Mouse (Mus musculus) gastrocnemius, adult 2 months (tissue): ENCODE measurements around the gene A1bg. TPM values are rescaled to one million over a fixed set of nuclear protein-coding genes. Genes with fewer than 3 reads are reported as not detected.
A peak's percentile ranks its signal among the peaks of the same experiment; 100 is the strongest.

Source experiments
- DNase-seq: peaks from one replicate; pipeline ENCODE4 v3.0.0; 2022
- H3K27ac ChIP-seq: fragments of 200-600 bp; 2 replicates; pipeline ENCODE4 v1.8.1; 2022; ENCODE audit warnings: mild to moderate bottlenecking
- H3K4me3 ChIP-seq: fragments of 200-600 bp; 2 replicates; pipeline ENCODE4 v1.8.1; 2022; ENCODE audit warnings: mild to moderate bottlenecking, moderate library complexity
- CTCF ChIP-seq: fragments of 200-600 bp; IDR thresholded peaks from 2 replicates; pipeline ENCODE4 v1.8.1; 2022; ENCODE audit warnings: antibody characterized with exemption, mild to moderate bottlenecking, moderate library complexity
- intact Hi-C: fragments of 180-260 bp; cut with DNase I; formaldehyde crosslinking; loops from one replicate; pipeline ENCODE4 v1.15.1; 2025
- long read RNA-seq, 2 experiments: library from polyadenylated mRNA; stranded (forward); transcript quantifications; one replicate each; pipeline ENCODE4 v2.0.0; 2021
- total RNA-seq, 2 experiments: library from RNA; stranded (reverse); gene quantifications; 2 replicates each; pipeline ENCODE4 v1.2.3; 2021

The A1bg gene
- not detected for total RNA-seq
- long read RNA-seq, experiment 1, partial matches to known transcripts: 0 of 1 reads
- long read RNA-seq, experiment 1, other reads (novel, unspliced or antisense): 1 of 1 reads
- long read RNA-seq, experiment 2: 0 reads

DNA sequence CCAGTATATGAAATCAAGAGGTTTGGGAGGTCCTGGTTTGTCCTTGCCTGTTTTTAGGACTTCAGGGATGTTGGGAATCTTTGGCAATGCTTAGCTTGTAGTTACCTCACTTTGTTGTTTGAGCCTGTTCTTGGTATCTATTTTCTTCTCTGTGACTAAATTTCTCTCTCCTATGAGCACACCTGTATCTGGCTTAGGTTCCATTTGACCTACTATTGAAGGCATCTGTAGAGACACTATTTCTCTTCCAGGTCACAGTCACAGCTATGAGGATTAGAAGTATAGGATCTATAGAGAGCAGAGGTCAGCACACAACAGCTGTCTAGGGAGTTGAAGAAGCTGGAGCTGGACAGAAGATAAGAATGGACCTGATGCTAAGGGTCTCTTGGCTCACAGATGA, at the start of gene A1bg:
Gene A1bg, minus strand, starts transcription at position 101 of the 400 bp plus-strand sequence.
- no peak within 1 kb of the TSS for H3K4me3 ChIP-seq
- no peak within 1 kb of the TSS for H3K27ac ChIP-seq
- no peak for DNase-seq
- intact Hi-C loops: no loop called here
- no peak for TF ChIP-seq CTCF

DNA sequence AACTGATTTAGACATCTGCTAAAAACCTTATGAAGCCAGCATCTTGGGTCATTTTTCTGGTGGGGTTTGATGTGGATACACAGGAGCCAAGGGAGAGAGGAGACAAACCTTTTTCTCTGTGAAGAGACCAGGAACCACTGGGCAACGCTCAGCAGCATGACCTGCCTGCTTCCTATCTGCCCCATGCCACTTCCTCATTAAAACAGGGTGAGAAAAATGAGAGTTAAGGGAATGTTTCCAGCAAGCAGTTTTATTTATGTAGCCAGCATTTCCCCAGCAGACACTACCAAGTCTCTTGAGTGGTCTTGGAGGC, 45.7 kb upstream of the A1bg start:
- Histone ChIP-seq H3K4me3 (no peak overlapping the region), H3K27ac (no peak overlapping the region)
- no peak for DNase-seq
- TF ChIP-seq CTCF: no peak
- intact Hi-C loops: no loop called here

DNA sequence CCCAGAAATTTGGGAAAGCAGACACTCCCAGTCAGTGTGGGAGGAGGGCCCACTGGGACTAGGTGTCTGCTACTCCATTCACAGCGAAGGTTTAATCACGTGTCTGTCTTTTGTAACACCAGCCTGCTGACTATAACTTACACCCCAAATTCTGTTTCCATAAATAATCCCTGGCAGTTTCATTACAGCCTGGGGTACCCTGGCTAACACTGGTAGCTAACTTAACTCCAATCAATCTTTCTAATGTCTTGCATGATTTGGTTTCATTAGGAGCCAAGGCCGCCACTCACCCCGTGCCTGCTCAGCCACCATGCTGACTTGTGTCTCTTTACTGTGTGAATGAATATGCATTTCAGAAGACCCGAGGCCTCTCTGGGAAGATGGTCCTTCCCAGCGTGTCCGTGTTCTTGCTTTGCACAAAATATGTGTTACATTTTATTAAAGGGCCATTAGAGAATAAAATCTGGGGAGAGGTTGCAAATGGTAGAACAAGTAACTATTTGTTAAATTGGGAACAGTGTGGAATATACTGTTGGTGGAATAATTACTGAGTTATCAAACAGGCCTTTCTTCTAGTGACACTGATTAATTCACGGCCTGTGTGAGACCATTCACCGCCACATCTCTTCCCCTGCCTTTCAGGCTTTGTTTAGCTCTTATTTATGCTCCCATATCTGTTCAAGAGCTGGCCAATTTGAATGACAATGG, 45.2 kb upstream of the A1bg start:
- peak; percentile 15 for DNase-seq
- H3K4me3 ChIP-seq: no peak overlapping the region
- intact Hi-C loops: no loop called here
- TF ChIP-seq CTCF: no peak
- no peak overlapping the region for H3K27ac ChIP-seq

DNA sequence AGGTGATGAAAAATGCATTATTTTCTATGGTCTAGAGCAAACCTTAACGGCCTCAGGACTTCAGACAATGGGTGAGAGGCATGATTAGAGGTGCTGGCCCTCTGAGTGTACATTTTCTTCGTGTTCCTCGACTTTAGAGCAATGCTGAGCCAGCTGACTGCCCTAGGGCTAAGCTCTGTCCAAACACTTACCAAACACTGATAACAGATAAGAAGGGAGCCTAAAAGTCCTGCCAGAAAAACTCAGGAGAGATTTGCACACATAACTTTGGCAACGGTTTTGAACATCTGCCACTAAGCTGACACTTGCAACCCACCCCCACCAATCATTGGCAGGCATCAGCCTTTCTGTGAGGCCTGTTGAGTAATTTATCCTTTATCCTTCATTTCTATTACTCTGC, 2.9 kb upstream of the A1bg start:
- intact Hi-C loops: no loop called here
- DNase-seq: no peak
- no peak for TF ChIP-seq CTCF

DNA sequence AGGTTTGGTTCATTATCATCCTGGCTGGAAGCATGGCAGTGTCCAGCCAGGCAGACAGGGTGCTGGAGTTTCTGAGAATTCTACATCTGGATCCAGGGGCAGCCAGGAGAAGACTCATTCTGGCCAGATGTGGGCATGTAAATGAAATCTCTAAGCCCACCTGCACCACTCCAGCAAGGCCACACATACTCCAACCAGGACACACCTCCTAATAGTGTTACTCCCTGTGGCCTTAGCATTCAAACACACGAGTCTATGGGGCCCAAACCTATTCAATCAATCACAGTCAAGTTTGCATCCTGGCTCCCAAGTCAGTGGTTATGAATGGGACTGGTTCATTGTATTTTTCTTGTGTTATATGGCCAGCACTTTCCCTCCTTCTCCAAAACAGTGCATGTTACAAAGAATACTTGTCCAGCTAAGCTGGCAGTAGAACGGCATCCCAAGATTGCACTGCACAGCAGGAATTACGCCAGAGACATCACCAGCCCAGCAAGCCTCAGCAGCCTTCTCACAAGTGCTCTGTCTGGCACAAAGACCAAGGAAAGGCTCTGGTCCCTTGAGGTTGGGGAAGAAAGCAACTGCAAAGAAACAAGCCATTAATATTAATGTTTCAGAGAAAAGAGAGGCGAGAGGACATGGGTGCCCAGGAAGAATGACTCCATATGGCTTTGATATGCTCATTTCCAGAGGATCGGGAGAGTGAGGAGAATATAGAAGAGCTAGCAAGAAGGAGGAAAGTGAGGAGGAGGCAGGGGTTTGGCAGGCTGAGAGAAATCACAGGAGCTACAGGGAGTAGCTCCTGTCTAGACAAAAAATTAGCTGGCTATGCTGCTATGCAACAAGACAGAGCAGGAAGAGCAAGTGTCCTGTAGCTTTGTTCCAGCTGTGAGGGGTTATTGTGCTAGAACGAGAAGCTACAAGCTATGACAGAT, 18.8 kb downstream of the A1bg start:
- H3K4me3 ChIP-seq: no peak overlapping the region
- no peak for TF ChIP-seq CTCF
- intact Hi-C loops: no loop called here

More for the DNA sequence above, 2.9 kb upstream of the A1bg start:
- Histone ChIP-seq H3K27ac (no peak overlapping the region), H3K4me3 (no peak overlapping the region)

DNA sequence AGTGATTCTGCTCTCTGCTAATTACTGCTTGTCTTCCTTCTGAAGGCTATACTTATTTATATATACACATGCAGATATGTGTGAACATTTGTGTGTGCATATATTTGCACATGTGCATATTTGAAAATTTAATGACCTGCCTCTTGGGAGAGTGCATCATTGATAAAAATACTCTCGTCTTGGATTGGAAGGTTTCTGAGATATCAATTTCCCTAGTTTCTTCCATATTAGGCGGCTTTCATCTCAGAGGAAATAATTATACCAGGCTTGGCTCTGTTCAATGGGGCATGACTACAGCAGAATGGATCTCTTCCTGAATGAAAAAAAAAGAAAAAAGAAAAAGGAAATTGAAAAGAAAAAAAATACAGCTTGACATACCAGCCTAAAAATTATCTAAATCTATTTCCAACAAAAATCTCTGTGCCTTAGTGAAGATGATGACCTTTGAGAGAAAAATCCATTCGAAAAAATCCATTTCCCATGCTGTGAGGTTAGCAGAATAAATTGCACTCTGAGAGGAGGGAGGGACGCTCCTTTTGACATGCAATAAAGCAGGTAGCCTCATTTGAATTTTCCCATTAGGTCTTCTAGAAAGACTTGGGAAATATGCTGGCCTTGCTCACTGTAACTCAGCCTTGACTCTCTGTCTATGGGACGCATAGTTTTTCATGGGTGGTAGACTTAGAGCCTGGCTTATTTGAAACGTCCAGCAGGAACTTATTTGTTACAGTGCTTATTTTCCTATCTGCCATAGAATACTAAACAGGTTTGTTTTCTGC, 24.4 kb downstream of the A1bg start:
- Histone ChIP-seq H3K27ac (no peak overlapping the region), H3K4me3 (no peak overlapping the region)
- DNase-seq: no peak
- intact Hi-C loops: no loop called here
- TF ChIP-seq CTCF: no peak

More for the DNA sequence above, 18.8 kb downstream of the A1bg start:
- no peak for DNase-seq
- H3K27ac ChIP-seq: no peak overlapping the region

DNA sequence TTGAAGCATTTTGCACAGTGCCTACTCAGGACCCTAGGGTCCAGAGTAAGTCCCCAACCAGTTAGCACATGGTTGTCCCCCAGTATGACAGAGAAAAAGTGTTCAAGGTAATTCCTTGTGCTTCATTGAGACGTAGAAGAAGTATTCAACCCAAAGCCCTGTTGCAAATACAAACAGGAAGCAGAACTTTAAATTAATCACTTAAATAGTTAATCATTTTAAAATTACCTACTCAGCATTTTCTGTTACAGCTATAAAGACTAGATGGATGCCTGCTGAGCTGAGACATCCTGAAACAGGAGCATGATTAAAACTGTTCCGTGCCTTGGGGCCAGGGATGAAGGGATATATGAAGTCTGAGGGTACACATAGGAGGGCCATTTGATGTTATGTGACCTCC, 26.8 kb downstream of the A1bg start:
- no peak for DNase-seq
- intact Hi-C loops: no loop called here
- H3K27ac ChIP-seq: no peak overlapping the region
- TF ChIP-seq CTCF: no peak
- no peak overlapping the region for H3K4me3 ChIP-seq

DNA sequence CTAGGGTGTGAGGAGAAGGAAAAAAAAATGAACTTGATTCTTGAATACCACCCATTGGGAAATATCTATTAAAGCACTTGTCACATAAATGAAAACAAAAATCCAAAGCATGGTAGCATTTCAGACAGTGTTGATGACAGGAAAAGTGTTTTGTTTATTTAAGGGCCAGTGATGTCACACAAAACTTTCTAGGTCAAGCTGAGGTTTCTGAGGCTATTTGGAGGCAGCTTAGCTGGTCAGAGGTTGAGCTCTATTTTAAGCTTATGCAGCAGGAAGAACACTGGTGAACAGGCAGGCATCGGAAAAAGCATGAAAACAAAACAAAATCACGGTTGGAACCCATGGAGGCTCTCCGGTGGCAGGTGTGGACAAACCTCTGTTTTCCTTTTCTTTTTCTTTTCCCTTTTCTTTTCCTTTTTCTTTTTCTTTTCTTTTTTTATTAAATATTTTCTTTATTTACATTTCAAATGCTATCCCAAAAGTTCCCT, 29.8 kb downstream of the A1bg start:
- peak overlapping the region; percentile 84 for H3K27ac ChIP-seq
- no peak for TF ChIP-seq CTCF
- peak overlapping the region; percentile 66 for H3K4me3 ChIP-seq
- no peak for DNase-seq
- intact Hi-C loops: loop anchor here (5.0 kb wide), 1 partner anchor 71 kb away; no protein-coding TSS in a partner anchor

DNA sequence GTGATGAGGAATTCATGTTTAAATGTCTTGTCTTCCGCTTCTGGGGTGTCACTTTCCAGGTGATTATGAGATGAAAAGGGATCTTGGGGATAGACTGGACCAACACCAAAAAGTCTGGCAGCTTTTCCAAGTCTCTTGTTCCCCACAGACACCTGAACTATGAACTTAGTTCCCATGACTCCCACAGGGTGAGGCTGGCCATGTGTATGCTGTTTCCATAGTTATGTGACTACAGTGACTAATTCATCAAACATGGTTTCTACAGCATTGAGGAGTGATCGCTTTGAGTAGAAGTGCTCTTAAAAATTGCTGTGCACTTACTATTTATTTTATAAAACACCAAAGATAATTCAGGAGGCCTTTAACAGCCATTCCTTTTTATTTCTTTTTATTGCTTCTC, 34.1 kb downstream of the A1bg start:
- intact Hi-C loops: no loop called here
- no peak overlapping the region for H3K4me3 ChIP-seq
- TF ChIP-seq CTCF: no peak
- no peak for DNase-seq
- no peak overlapping the region for H3K27ac ChIP-seq

DNA sequence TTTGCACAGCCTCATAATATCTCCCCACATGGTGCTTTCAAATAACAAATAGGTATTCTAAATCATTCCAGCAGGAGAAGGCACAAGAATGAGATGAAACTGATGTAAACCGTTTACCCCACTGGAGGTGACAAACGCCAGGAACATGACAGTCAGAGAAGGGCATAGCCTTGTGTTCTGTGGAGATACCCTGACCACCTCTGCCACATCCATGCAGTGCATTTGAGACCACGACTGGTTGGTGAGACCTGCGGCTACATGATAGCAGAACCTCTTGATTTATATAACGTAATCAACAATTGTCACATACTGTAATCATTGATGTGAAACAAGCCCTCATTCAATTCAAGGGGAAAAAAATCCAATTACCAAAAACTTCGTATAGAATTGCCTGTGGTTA, 47.1 kb downstream of the A1bg start:
- TF ChIP-seq CTCF: no peak
- Histone ChIP-seq H3K27ac (no peak overlapping the region), H3K4me3 (no peak overlapping the region)
- intact Hi-C loops: no loop called here
- no peak for DNase-seq

DNA sequence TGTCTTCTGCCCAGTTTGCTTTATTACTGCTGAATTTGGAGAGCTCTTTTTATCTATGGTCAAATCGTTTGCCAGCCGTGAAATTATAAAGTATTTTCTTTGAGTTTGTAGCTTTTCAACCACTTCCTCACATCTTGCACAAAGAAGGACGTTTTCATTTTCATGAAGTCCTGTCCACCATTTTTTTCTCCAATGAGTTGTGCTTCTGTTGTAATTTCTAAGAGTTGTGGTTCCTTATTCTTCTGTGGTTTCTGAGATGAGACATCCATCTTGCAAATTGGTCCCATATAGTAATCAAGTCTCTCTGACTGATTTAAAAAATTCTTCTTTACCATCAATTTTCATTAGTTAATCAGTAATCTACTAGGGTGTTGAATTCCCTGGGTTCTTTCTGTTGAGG, 60.4 kb downstream of the A1bg start:
- intact Hi-C loops: no loop called here
- Histone ChIP-seq H3K4me3 (no peak overlapping the region), H3K27ac (no peak overlapping the region)
- DNase-seq: no peak
- no peak for TF ChIP-seq CTCF

DNA sequence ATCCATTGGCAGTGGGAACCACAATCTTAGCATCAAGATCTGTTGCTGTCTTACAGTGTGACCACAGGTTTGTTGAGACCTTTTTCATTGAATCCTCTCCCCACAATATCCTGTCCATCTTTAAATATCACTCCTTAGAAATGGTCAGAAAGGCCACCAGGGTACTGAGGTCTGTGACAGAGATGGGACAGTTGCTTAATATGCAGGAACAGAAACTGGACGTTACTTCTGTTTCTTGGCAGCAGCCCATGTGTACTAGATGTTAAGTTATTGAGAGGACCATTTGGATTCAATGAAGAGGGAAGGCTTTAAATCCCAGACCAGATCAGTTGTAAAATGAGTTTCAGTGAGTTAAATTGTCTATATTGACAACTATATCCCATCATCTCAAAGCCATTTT, 67.7 kb downstream of the A1bg start:
- TF ChIP-seq CTCF: no peak
- intact Hi-C loops: no loop called here
- no peak overlapping the region for H3K27ac ChIP-seq
- no peak overlapping the region for H3K4me3 ChIP-seq
- no peak for DNase-seq
